In genomic region chr5:106512423-106513089, GRCm38 (mm10) we compare ENCODE assay signal across 30 mouse cellular contexts. TPM values are rescaled to one million over a fixed set of nuclear protein-coding genes. Genes with fewer than 3 reads are reported as not detected.
DNase-seq lines count a peak whose midpoint lies in the region; ATAC-seq and TF ChIP-seq lines count a peak whose summit lies in the region.
"Had no signal": no experiment of that assay in that cellular context is flagged by ENCODE, and none has a peak within 500 bp of the region (broad histone marks: within the 10 kb centered on the region; RNA-seq: fewer than 3 reads in every experiment).

No protein-coding gene starts in this region.

- H3K27ac ChIP-seq in embryonic facial prominence, embryonic 14.5 days (replicated peaks; ENCODE audit: low read depth, low read length) = no peak overlapping the region
- H3K27ac ChIP-seq in embryonic facial prominence, embryonic 10.5 days (replicated peaks) = no peak overlapping the region
- no peak overlapping the region for H3K27ac ChIP-seq in hindbrain, embryonic 14.5 days
- no peak overlapping the region for H3K27ac ChIP-seq in hindbrain, embryonic 10.5 days
- no peak overlapping the region for H3K27ac ChIP-seq in hindbrain, embryonic 16.5 days (ENCODE audit: low read depth, low read length)
- H3K27ac ChIP-seq: intestine, embryonic 15.5 days; limb, embryonic 13.5 days; liver, embryonic 12.5 days; neural tube, embryonic 12.5 days had no signal

- 70% methylated on average over 7 of the region's 7 CpGs for WGBS in embryonic facial prominence, embryonic 14.5 days
- 90% methylated on average over 7 of the region's 7 CpGs for WGBS in embryonic facial prominence, embryonic 10.5 days
- WGBS in hindbrain, embryonic 14.5 days = 62% methylated on average over 7 of the region's 7 CpGs
- 89% methylated on average over 7 of the region's 7 CpGs for WGBS in hindbrain, embryonic 10.5 days
- WGBS in hindbrain, embryonic 16.5 days = 60% methylated on average over 7 of the region's 7 CpGs

- H3K4me1 ChIP-seq in embryonic facial prominence, embryonic 14.5 days (ENCODE audit: control insufficient read depth, insufficient read depth, low read length) = no peaks in the 10 kb centered on the region
- no peaks in the 10 kb centered on the region for H3K4me1 ChIP-seq in embryonic facial prominence, embryonic 10.5 days
- no peaks in the 10 kb centered on the region for H3K4me1 ChIP-seq in hindbrain, embryonic 14.5 days (replicated peaks; ENCODE audit: control insufficient read depth, insufficient read depth, low read length)
- H3K4me1 ChIP-seq in hindbrain, embryonic 10.5 days (replicated peaks) = peaks cover under 1% of the 10 kb centered on the region; the same call in 1 of the 2 replicates
- H3K4me1 ChIP-seq in G1E (ENCODE audit: insufficient read depth, low read depth, low read length) = no peaks in the 10 kb centered on the region
- H3K4me1 ChIP-seq in hindbrain, embryonic 16.5 days (ENCODE audit: control insufficient read depth, insufficient read depth, low read depth, low read length) = no peaks in the 10 kb centered on the region
- H3K4me1 ChIP-seq: intestine, embryonic 15.5 days; limb, embryonic 13.5 days; liver, embryonic 12.5 days; neural tube, embryonic 12.5 days had no signal

- no peaks in the 10 kb centered on the region for H3K9me3 ChIP-seq in embryonic facial prominence, embryonic 14.5 days (ENCODE audit: control insufficient read depth, low read length)
- H3K9me3 ChIP-seq in embryonic facial prominence, embryonic 10.5 days = no peaks in the 10 kb centered on the region
- no peaks in the 10 kb centered on the region for H3K9me3 ChIP-seq in hindbrain, embryonic 14.5 days (ENCODE audit: control insufficient read depth, low read length)
- no peaks in the 10 kb centered on the region for H3K9me3 ChIP-seq in hindbrain, embryonic 10.5 days
- H3K9me3 ChIP-seq in G1E (replicated peaks) = peaks cover 22% of the 10 kb centered on the region
- H3K9me3 ChIP-seq in hindbrain, embryonic 16.5 days (ENCODE audit: control insufficient read depth, low read length) = no peaks in the 10 kb centered on the region
- H3K9me3 ChIP-seq: intestine, embryonic 15.5 days; limb, embryonic 13.5 days; liver, embryonic 12.5 days; neural tube, embryonic 12.5 days had no signal

- TF ChIP-seq CTCF in G1E (IDR thresholded peaks at IDR 0.05; ENCODE audit: low read depth, low read length) = no peak

- H3K9ac ChIP-seq in embryonic facial prominence, embryonic 14.5 days (ENCODE audit: low read depth, low read length) = no peak overlapping the region
- H3K9ac ChIP-seq in hindbrain, embryonic 14.5 days = no peak overlapping the region
- H3K9ac ChIP-seq in hindbrain, embryonic 16.5 days (ENCODE audit: low read depth, low read length) = no peak overlapping the region
- H3K9ac ChIP-seq: intestine, embryonic 15.5 days; limb, embryonic 13.5 days; liver, embryonic 12.5 days; neural tube, embryonic 12.5 days had no signal

- H3K27me3 ChIP-seq in embryonic facial prominence, embryonic 14.5 days (replicated peaks; ENCODE audit: control insufficient read depth, insufficient read depth, low read length) = no peaks in the 10 kb centered on the region
- no peaks in the 10 kb centered on the region for H3K27me3 ChIP-seq in embryonic facial prominence, embryonic 10.5 days (replicated peaks; ENCODE audit: low read depth, poor library complexity, severe bottlenecking)
- no peaks in the 10 kb centered on the region for H3K27me3 ChIP-seq in hindbrain, embryonic 14.5 days (ENCODE audit: control insufficient read depth, insufficient read depth, low read length)
- peaks cover 2% of the 10 kb centered on the region; the same call in 1 of the 2 replicates for H3K27me3 ChIP-seq in hindbrain, embryonic 10.5 days (ENCODE audit: insufficient read depth, poor library complexity, severe bottlenecking)
- H3K27me3 ChIP-seq in G1E (ENCODE audit: insufficient read depth, low read length) = no peaks in the 10 kb centered on the region
- H3K27me3 ChIP-seq in hindbrain, embryonic 16.5 days (replicated peaks; ENCODE audit: control insufficient read depth, insufficient read depth, low read length) = no peaks in the 10 kb centered on the region
- H3K27me3 ChIP-seq: intestine, embryonic 15.5 days; neural tube, embryonic 12.5 days had no signal

- no peak overlapping the region for H3K4me3 ChIP-seq in embryonic facial prominence, embryonic 14.5 days (ENCODE audit: low read depth, low read length)
- no peak overlapping the region for H3K4me3 ChIP-seq in embryonic facial prominence, embryonic 10.5 days
- no peak overlapping the region for H3K4me3 ChIP-seq in hindbrain, embryonic 14.5 days (replicated peaks; ENCODE audit: low read length)
- H3K4me3 ChIP-seq in hindbrain, embryonic 10.5 days = no peak overlapping the region
- peak overlapping the region; percentile 14; the same call in 1 of the 2 replicates for H3K4me3 ChIP-seq in G1E (ENCODE audit: low read depth, low read length)
- H3K4me3 ChIP-seq in hindbrain, embryonic 16.5 days (ENCODE audit: low read length) = no peak overlapping the region
- H3K4me3 ChIP-seq: intestine, embryonic 15.5 days; limb, embryonic 13.5 days; liver, embryonic 12.5 days; neural tube, embryonic 12.5 days had no signal

- no peak for ATAC-seq in embryonic facial prominence, embryonic 14.5 days (ENCODE audit: low read depth)
- ATAC-seq in hindbrain, embryonic 14.5 days (ENCODE audit: low FRiP score) = peak; percentile 60; the same call in 1 of the 2 replicates
- no peak for ATAC-seq in G1E (ENCODE audit: extremely low read depth, insufficient number of reproducible peaks, low FRiP score, poor library complexity, severe bottlenecking)
- ATAC-seq in hindbrain, embryonic 16.5 days = peak; percentile 56; the same call in 1 of the 2 replicates
- ATAC-seq: CD4-positive, CD25-positive, alpha-beta regulatory T cell, adult 4 months; intestine, embryonic 15.5 days; liver, embryonic 12.5 days; Patski had no signal

- DNase-seq in embryonic facial prominence, embryonic 14.5 days (ENCODE audit: low spot score) = peak; percentile 11
- DNase-seq in embryonic facial prominence, embryonic 10.5 days (ENCODE audit: low spot score) = no peak
- DNase-seq in hindbrain, embryonic 14.5 days (ENCODE audit: low spot score) = peak; percentile 69
- DNase-seq in hindbrain, embryonic 10.5 days (ENCODE audit: low spot score) = no peak
- DNase-seq in G1E (ENCODE audit: low spot score) = no peak
- no peak for DNase-seq in embryo, embryonic 11 days
- DNase-seq: adrenal gland, postnatal 36 days; cerebellum, adult 11-12 months; gastrocnemius, postnatal 25 days; kidney, adult 9 months; kidney, postnatal 25 days; layer of hippocampus, postnatal 36 days; lung, adult 18-20 months; lung, postnatal 10 days; midbrain, embryonic 14.5 days; right cerebral cortex, postnatal 14 days; spleen, adult 18-20 months had no signal

- no peaks in the 10 kb centered on the region for H3K36me3 ChIP-seq in embryonic facial prominence, embryonic 14.5 days (ENCODE audit: control insufficient read depth, insufficient read depth, low read length)
- no peaks in the 10 kb centered on the region for H3K36me3 ChIP-seq in embryonic facial prominence, embryonic 10.5 days (replicated peaks)
- H3K36me3 ChIP-seq in hindbrain, embryonic 14.5 days (replicated peaks; ENCODE audit: control insufficient read depth, insufficient read depth) = no peaks in the 10 kb centered on the region
- H3K36me3 ChIP-seq in hindbrain, embryonic 10.5 days = no peaks in the 10 kb centered on the region
- no peaks in the 10 kb centered on the region for H3K36me3 ChIP-seq in G1E (replicated peaks)
- no peaks in the 10 kb centered on the region for H3K36me3 ChIP-seq in hindbrain, embryonic 16.5 days (ENCODE audit: control insufficient read depth, insufficient read depth, low read length)
- H3K36me3 ChIP-seq: intestine, embryonic 15.5 days; limb, embryonic 13.5 days; liver, embryonic 12.5 days; neural tube, embryonic 12.5 days had no signal

- no peak overlapping the region for H3K4me2 ChIP-seq in embryonic facial prominence, embryonic 14.5 days (ENCODE audit: low read depth, low read length)
- H3K4me2 ChIP-seq in hindbrain, embryonic 14.5 days (replicated peaks) = no peak overlapping the region
- H3K4me2 ChIP-seq in hindbrain, embryonic 16.5 days (ENCODE audit: low read length) = no peak overlapping the region
- H3K4me2 ChIP-seq: intestine, embryonic 15.5 days; limb, embryonic 13.5 days; liver, embryonic 12.5 days; neural tube, embryonic 12.5 days had no signal

RNA-seq across cellular contexts. Expression of gene Barhl2, which starts 54.6 kb away (rescaled TPM):
- polyA plus RNA-seq in embryonic facial prominence, embryonic 14.5 days (2014; fragmentation: Nextera tagmentation; extraction: Ambion mirVana) = not detected in 2 replicates
- 0.13 and 0.14 TPM in 2 replicates for polyA plus RNA-seq in embryonic facial prominence, embryonic 10.5 days (2016; fragmentation: Nextera tagmentation; extraction: Ambion mirVana)
- polyA plus RNA-seq in hindbrain, embryonic 14.5 days (2014; fragmentation: Nextera tagmentation; extraction: Ambion mirVana) = 1.1 and 2.3 TPM in 2 replicates
- polyA plus RNA-seq in hindbrain, embryonic 10.5 days (2016; fragmentation: Nextera tagmentation; extraction: Ambion mirVana) = 1.1 and 1.4 TPM in 2 replicates
- not detected in 2 replicates for total RNA-seq in G1E (2014; fragmentation: Nextera tagmentation)
- total RNA-seq in G1E (2017) = 0.06 TPM in 1 of 2 replicates, not detected in the other
- polyA plus RNA-seq in G1E (2012) = not detected in 2 replicates
- polyA plus RNA-seq in hindbrain, embryonic 16.5 days (2015; fragmentation: Nextera tagmentation; extraction: Ambion mirVana) = 1.0 and 1.2 TPM in 2 replicates
- total RNA-seq: adrenal gland, adult 18-20 months; adrenal gland, postnatal 36 days; gastrocnemius, postnatal 25 days; heart, adult 8-10 months; heart, postnatal 25 days; megakaryocyte progenitor cell, adult 5-6 weeks had no signal
- polyA plus RNA-seq: CD4-positive, CD25-positive, alpha-beta regulatory T cell, adult 4 months; heart, embryonic 14.5 days; intestine, embryonic 15.5 days; limb, embryonic 13.5 days; liver, embryonic 12.5 days; Patski; thymus, postnatal 0 days had no signal

Comparison
In these comparisons a context has a peak if more than half of its experiments do, and no peak if none do; other contexts are left out.
1. DNase-seq: peak in embryonic facial prominence, embryonic 14.5 days (single experiment) and hindbrain, embryonic 14.5 days (single experiment); none in embryonic facial prominence, embryonic 10.5 days (single experiment), hindbrain, embryonic 10.5 days (single experiment), G1E (single experiment) and embryo, embryonic 11 days (single experiment).
2. ATAC-seq: peak in hindbrain, embryonic 14.5 days (single experiment) and hindbrain, embryonic 16.5 days (single experiment); none in embryonic facial prominence, embryonic 14.5 days (single experiment) and G1E (single experiment).